Mouse (Mus musculus): ENCODE results near the gene Adamts4. TPM values are rescaled to one million over a fixed set of nuclear protein-coding genes. Genes with fewer than 3 reads are reported as not detected.
"Not testable (repeated sequence)": the region's sequence is repeated elsewhere in the genome, so short reads cannot be mapped to it uniquely, and the experiment has no call there.

Adamts4 gene
- polyA plus RNA-seq, 1 experiment from 2014 or later: 9.2 TPM

DNA sequence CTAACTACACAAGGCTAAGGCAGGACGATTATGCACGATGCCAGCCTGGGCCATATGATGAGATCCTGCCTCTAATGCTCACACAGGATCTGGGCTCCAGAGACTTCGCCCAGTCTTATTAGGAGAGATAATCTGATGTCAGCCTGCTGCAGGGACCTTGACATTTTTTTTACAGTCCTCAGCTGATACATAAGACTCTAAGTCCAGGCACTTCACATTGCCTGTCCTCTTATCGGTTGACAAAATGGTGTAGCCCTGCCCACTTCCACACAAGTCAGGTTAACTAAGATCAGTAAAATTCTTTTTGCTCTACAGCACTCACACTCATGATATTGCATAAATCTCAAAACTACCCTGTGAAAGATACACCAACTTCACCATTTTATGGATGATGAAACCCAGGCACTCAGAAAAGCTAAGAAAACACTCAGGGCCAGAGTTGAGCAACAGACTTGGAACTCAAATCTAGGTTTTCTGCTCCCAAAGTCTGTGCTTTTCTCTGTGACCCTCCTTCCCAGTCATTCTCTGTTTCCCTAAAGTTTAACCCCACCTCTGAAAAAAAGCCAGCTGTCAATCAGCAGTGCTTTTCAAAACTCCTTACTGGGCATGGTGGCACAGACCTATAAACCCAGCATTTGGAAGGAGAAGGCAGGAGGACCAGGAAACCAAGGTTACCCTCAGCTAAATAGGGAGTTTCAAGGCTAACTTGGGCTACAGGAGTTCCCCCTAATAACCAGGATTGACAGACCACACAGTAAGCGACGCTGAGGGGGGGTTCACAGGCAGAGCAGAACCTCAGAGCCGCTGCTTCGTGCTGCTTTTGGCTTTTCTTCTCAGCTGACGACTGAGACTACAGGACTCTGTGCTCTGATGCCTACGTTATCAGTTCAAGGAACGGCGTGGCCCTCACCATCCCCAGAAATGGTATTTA lies 17.2 kb upstream of the Adamts4 start:
- Histone ChIP-seq H3K9ac (replicated peaks) (no peak overlapping the region), H3K4me1 (peaks cover 8% of the 10 kb centered on the region; the same call in 1 of the 2 replicates), H3K27ac (replicated peaks) (no peak overlapping the region), H3K4me2 (replicated peaks) (no peak overlapping the region), H3K4me3 (no peak overlapping the region), H3K27me3 (no peaks in the 10 kb centered on the region), H3K36me3 (peaks cover 46% of the 10 kb centered on the region), H3K9me3 (no peaks in the 10 kb centered on the region)
- 89% methylated on average over 12 of the region's 12 CpGs for WGBS
- no peak for ATAC-seq (ENCODE audit: low FRiP score, low read depth)

DNA sequence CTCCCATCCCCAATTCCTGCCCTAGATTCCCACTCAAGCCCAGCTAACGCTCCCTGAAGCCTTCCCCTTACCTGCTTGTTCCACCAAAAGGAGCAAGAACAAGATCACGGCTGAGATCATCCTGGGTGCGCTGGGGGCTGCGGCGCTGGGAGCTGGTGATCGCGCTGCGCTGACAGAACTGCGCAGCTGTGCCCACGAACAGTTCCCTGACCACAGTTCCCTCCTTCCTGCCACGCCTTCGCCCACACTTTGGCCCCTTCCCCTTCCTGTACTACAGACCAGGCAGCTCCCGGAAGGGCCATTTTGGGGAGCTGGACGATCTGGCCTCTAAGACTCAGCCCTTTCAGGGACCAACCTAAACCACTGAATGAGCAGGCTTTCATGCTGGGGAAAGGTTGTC lies 16.1 kb upstream of the Adamts4 start, which contains the start of gene Fcer1g:
Gene Fcer1g, minus strand, starts transcription at position 240 of the 400 bp plus-strand sequence.
- H3K27me3 ChIP-seq: no peaks in the 10 kb centered on the region
- H3K27ac ChIP-seq (replicated peaks): no peak within 1 kb of the TSS
- H3K4me3 ChIP-seq: no peak within 1 kb of the TSS
- peaks cover 8% of the 10 kb centered on the region; the same call in 1 of the 2 replicates for H3K4me1 ChIP-seq
- H3K4me2 ChIP-seq (replicated peaks): no peak within 1 kb of the TSS
- H3K9me3 ChIP-seq: no peaks in the 10 kb centered on the region
- no peak for ATAC-seq (ENCODE audit: low FRiP score, low read depth)
- H3K36me3 ChIP-seq: peaks cover 57% of the 10 kb centered on the region
- no peak within 1 kb of the TSS for H3K9ac ChIP-seq (replicated peaks)
- 93% methylated on average over 14 of the region's 14 CpGs for WGBS

DNA sequence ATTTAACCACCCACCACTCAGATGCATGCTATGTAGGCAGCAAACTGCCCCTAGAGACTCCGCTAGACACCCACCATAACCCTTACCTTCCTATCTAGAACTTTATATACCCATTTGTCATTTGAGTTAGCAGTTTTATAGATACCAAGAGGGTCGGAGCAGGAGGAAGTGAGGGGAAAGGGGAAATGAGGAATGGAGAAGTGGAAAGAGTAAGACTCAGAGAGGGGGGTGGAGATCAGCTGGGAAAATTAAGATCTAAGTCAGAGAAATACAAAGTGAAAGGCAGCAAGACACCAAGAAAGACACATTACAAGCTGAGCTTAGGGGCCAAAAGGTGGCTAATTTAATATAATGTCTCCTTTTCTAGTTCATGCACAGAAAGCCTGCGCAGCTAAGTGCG lies 15.7 kb upstream of the Adamts4 start:
- H3K4me1 ChIP-seq: peaks cover 6% of the 10 kb centered on the region; the same call in 1 of the 2 replicates
- ATAC-seq (ENCODE audit: low FRiP score, low read depth): no peak
- H3K36me3 ChIP-seq: peaks cover 61% of the 10 kb centered on the region
- H3K9ac ChIP-seq (replicated peaks): no peak overlapping the region
- 97% methylated on average over 4 of the region's 4 CpGs for WGBS
- H3K4me2 ChIP-seq (replicated peaks): no peak overlapping the region
- H3K27ac ChIP-seq (replicated peaks): no peak overlapping the region
- H3K4me3 ChIP-seq: no peak overlapping the region
- H3K27me3 ChIP-seq: no peaks in the 10 kb centered on the region
- H3K9me3 ChIP-seq: no peaks in the 10 kb centered on the region

DNA sequence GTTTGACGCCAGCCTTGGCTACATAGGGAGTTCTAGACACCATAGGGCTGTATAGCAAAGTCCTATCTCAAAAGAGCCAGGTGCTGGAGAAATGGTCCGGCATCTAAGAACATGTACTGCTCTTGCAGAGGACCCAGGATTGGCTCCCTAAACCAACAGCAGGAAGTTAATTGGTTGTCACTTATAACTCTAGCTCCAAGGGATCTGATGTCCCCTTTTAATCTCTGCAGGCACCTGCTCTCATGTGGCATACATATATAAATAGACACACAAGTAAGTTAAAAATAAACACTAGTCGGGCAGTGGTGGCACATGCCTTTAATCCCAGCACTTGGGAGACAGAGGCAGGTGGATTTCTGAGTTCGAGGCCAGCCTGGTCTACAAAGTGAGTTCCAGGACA lies 14.4 kb upstream of the Adamts4 start:
- H3K9me3 ChIP-seq: no peaks in the 10 kb centered on the region
- peaks cover 74% of the 10 kb centered on the region for H3K36me3 ChIP-seq

DNA sequence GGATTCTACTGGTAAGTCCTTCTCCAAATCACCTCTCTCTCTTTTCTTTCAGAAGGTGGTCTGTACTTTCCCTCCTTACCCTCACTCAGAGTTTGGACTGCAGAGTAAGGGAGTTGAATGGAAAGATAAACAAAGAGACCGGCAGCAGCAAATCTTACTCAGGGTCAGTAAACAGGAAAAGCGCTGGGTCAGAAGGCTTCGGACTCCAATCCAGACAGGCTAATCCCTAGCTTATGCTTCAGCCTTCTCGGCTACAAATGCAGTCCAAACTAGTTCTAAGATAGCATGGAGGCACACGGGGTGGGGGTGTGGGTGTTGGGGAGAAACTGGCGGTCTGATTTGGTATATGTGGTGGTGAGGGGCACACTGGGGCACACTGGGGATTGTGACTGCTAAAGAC lies 12.8 kb upstream of the Adamts4 start:
- H3K27me3 ChIP-seq: no peaks in the 10 kb centered on the region
- H3K4me2 ChIP-seq (replicated peaks): no peak overlapping the region
- no peak overlapping the region for H3K9ac ChIP-seq (replicated peaks)
- no peaks in the 10 kb centered on the region for H3K4me1 ChIP-seq
- no peak overlapping the region for H3K27ac ChIP-seq (replicated peaks)
- no peak for ATAC-seq (ENCODE audit: low FRiP score, low read depth)
- H3K36me3 ChIP-seq: peaks cover 88% of the 10 kb centered on the region
- no peaks in the 10 kb centered on the region for H3K9me3 ChIP-seq
- H3K4me3 ChIP-seq: no peak overlapping the region
- WGBS: 69% methylated on average over 6 of the region's 6 CpGs

More for the DNA sequence above, 14.4 kb upstream of the Adamts4 start:
- 93% methylated on average over 4 of the region's 4 CpGs for WGBS
- no peak for ATAC-seq (ENCODE audit: low FRiP score, low read depth)
- Histone ChIP-seq H3K4me1 (no peaks in the 10 kb centered on the region), H3K4me3 (no peak overlapping the region), H3K27ac (replicated peaks) (no peak overlapping the region), H3K27me3 (no peaks in the 10 kb centered on the region), H3K4me2 (replicated peaks) (no peak overlapping the region), H3K9ac (replicated peaks) (no peak overlapping the region)

DNA sequence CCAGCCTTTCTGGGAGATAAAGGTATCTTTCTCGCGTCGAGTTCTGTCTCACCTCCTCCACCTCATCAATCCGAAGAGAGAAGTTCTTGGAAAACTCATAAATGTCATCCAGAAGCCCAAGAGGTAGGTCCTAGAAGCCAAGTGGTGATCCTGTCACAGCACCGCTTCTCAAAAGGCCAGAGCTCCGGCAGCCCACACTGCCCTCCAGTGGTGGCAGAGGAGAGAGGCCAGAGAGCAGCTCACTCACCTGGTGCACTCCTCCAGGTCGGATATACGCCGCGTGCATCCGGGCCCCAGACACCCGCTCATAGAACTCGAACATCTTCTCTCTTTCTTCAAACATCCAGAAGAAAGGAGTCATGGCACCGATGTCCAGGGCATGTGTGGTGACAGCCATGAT lies 11.8 kb upstream of the Adamts4 start:
- 70% methylated on average over 14 of the region's 14 CpGs for WGBS
- no peak for ATAC-seq (ENCODE audit: low FRiP score, low read depth)
- no peaks in the 10 kb centered on the region for H3K9me3 ChIP-seq
- no peaks in the 10 kb centered on the region for H3K4me1 ChIP-seq
- H3K4me2 ChIP-seq (replicated peaks): no peak overlapping the region
- H3K36me3 ChIP-seq: peaks cover 96% of the 10 kb centered on the region
- no peaks in the 10 kb centered on the region for H3K27me3 ChIP-seq
- no peak overlapping the region for H3K27ac ChIP-seq (replicated peaks)
- H3K9ac ChIP-seq (replicated peaks): no peak overlapping the region
- H3K4me3 ChIP-seq: no peak overlapping the region

- Histone ChIP-seq H3K9ac (replicated peaks) (no peak overlapping the region), H3K27me3 (no peaks in the 10 kb centered on the region), H3K4me2 (replicated peaks) (no peak overlapping the region), H3K36me3 (peaks cover 88% of the 10 kb centered on the region), H3K4me1 (0 out of 2 replicates have a peak, but pooled peaks cover 2% of the 10 kb centered on the region), H3K4me3 (no peak overlapping the region), H3K9me3 (no peaks in the 10 kb centered on the region), H3K27ac (replicated peaks) (no peak overlapping the region)
- ATAC-seq (ENCODE audit: low FRiP score, low read depth): no peak
- WGBS: 86% methylated on average over 15 of the region's 15 CpGs
These were observed 10.1 kb upstream of the Adamts4 start for GRCm38 (mm10) chr1:171239992-171240744.

DNA sequence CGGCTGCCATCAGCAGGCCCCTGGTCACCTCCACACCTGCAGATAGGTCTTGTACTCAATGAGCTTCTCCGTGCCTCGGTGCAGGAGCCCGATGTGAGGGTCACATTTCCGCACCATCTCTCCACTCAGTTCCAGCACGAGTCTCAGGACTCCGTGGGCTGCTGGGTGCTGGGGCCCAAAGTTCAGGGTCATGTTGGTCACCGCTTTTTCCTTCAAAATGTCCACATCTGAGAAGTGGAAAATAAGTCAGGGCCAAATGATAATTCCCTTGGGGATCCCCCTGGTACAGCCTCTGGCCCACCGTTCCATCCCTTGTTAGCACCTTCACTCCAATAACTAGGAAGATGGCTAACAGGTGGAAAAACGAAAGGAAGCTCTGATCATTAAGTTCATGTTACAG lies 9.3 kb upstream of the Adamts4 start:
- no peak overlapping the region for H3K27ac ChIP-seq (replicated peaks)
- H3K36me3 ChIP-seq: peaks cover 81% of the 10 kb centered on the region
- no peak overlapping the region for H3K4me3 ChIP-seq
- no peak for ATAC-seq (ENCODE audit: low FRiP score, low read depth)
- H3K9ac ChIP-seq (replicated peaks): no peak overlapping the region
- H3K27me3 ChIP-seq: no peaks in the 10 kb centered on the region
- H3K4me1 ChIP-seq: peaks cover 7% of the 10 kb centered on the region
- 92% methylated on average over 10 of the region's 10 CpGs for WGBS
- no peak overlapping the region for H3K4me2 ChIP-seq (replicated peaks)
- H3K9me3 ChIP-seq: no peaks in the 10 kb centered on the region

DNA sequence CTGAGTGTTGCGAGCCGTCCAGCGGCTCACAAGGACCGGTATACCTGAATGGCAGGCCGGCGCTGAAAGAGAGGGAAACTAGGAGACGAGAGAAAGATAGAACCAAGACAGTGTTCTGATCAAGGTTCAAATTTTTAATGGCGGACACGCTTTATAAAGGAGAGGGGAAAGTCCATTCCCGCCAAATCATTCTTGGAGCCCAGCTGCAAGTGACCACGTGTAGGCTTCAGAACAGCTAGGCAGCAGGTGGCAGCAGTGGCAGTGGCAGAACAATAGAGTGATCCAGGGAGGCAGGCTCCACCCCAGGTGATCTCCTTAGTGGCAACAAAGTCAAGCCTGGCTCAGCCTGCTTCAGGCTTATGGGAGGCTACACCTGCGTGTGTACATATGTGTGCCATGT lies 8.3 kb upstream of the Adamts4 start:
- peaks cover 13% of the 10 kb centered on the region for H3K4me1 ChIP-seq
- WGBS: 82% methylated on average over 12 of the region's 12 CpGs
- H3K9ac ChIP-seq (replicated peaks); H3K27me3 ChIP-seq; H3K27ac ChIP-seq (replicated peaks); ATAC-seq (ENCODE audit: low FRiP score, low read depth); H3K4me3 ChIP-seq; H3K4me2 ChIP-seq (replicated peaks); H3K9me3 ChIP-seq: not testable (repeated sequence)
- peaks cover 72% of the 10 kb centered on the region for H3K36me3 ChIP-seq

- H3K27ac ChIP-seq (replicated peaks): no peak overlapping the region
- H3K9ac ChIP-seq (replicated peaks): no peak overlapping the region
- H3K9me3 ChIP-seq: no peaks in the 10 kb centered on the region
- H3K4me1 ChIP-seq: peaks cover 33% of the 10 kb centered on the region
- H3K4me3 ChIP-seq: no peak overlapping the region
- peaks cover 38% of the 10 kb centered on the region for H3K36me3 ChIP-seq
- 0 out of 2 replicates have a peak, but pooled peaks cover 5% of the 10 kb centered on the region for H3K27me3 ChIP-seq
- no peak for ATAC-seq (ENCODE audit: low FRiP score, low read depth)
- H3K4me2 ChIP-seq (replicated peaks): 0 out of 2 replicates have a peak overlapping the region, but pooled peaks have one; percentile 83
- 89% methylated on average over 8 of the region's 8 CpGs for WGBS
These were observed 4.9 kb upstream of the Adamts4 start for GRCm38 (mm10) chr1:171245353-171245752.

GRCm38 (mm10) chr1:171246709-171247452 lies 3.3 kb upstream of the Adamts4 start:
- Histone ChIP-seq H3K9me3 (no peaks in the 10 kb centered on the region), H3K9ac (replicated peaks) (peak overlapping the region; percentile 89), H3K27me3 (0 out of 2 replicates have a peak, but pooled peaks cover 5% of the 10 kb centered on the region), H3K4me2 (replicated peaks) (peak overlapping the region; percentile 83), H3K4me3 (peak overlapping the region; percentile 83), H3K27ac (replicated peaks) (peak overlapping the region; percentile 69), H3K36me3 (peaks cover 24% of the 10 kb centered on the region), H3K4me1 (peaks cover 48% of the 10 kb centered on the region)
- 0% methylated on average over 41 of the region's 41 CpGs for WGBS
- peak; percentile 89 for ATAC-seq (ENCODE audit: low FRiP score, low read depth)
